Mouse (Mus musculus): ENCODE results near the gene Olfr345. TPM values are rescaled to one million over a fixed set of nuclear protein-coding genes. Genes with fewer than 3 reads are reported as not detected.

The Olfr345 gene
- polyA plus RNA-seq (2012; ENCODE audit: insufficient read depth, insufficient read length, low replicate concordance, missing spikeins), result not detected in 2 replicates

DNA sequence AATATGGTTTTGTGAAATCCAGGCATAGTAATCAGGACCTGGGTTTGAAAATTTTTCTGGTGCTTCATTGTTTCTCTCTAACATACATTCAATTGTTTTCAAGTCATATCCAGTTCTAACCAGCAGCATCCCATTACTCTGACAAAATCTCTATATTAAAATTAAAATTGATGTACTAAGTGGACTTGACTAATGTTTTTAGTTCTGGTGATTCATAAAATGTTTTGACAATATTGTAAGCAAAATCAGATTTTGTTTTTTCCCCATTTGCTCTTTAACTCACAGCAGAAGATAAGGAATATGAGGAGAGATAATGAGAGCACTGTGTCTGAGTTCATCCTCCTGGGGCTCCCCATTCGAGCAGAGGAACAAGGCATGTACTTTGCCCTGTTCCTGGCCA, at the start of gene Olfr345:
Gene Olfr345, plus strand, starts transcription at position 301 of the 400 bp plus-strand sequence.
- WGBS, result 65% methylated on average over 1 of the region's 1 CpGs
- TF ChIP-seq POLR2A (IDR thresholded peaks at IDR 0.05; ENCODE audit: insufficient read depth, low read depth, low read length) (no peak), CTCF (IDR thresholded peaks at IDR 0.05; ENCODE audit: insufficient read depth, low read depth, low read length) (no peak)
- Histone ChIP-seq H3K4me1 (ENCODE audit: control insufficient read depth, insufficient read depth, low read length) (no peaks in the 10 kb centered on the region), H3K27ac (ENCODE audit: insufficient read depth, low read depth, low read length) (no peak within 1 kb of the TSS), H3K4me3 (ENCODE audit: insufficient read depth, low read depth, low read length) (no peak within 1 kb of the TSS)

DNA sequence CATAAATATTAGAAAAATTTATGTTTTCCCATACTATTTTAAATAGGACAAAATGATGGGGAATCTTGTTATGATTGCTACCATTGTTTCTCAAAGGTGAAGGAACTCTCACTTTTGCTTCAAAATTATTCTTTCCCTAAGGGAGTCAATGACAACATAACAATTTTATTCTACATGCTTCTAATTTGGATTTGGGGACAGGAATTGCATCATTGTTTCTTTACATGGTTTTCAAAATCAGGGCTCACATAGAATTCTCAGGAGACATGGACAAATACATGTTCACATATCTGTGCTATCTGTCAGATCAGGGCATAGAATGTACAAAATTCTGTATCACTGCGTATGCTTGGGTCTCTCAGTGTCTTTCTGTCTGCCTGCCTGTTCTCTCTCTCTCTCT, 45.6 kb downstream of the Olfr345 start, which contains the start of gene Olfr346:
Gene Olfr346, plus strand, starts transcription at position 301 of the 400 bp plus-strand sequence.
- no peaks in the 10 kb centered on the region for H3K4me1 ChIP-seq (ENCODE audit: control insufficient read depth, insufficient read depth, low read length)
- WGBS, result 96% methylated on average over 1 of the region's 1 CpGs
- H3K27ac ChIP-seq (ENCODE audit: insufficient read depth, low read depth, low read length), result no peak within 1 kb of the TSS
- H3K4me3 ChIP-seq (ENCODE audit: insufficient read depth, low read depth, low read length), result no peak within 1 kb of the TSS
- TF ChIP-seq POLR2A (IDR thresholded peaks at IDR 0.05; ENCODE audit: insufficient read depth, low read depth, low read length), result no peak
- TF ChIP-seq CTCF (IDR thresholded peaks at IDR 0.05; ENCODE audit: insufficient read depth, low read depth, low read length), result no peak

Other genes with a start within 250 kb of the Olfr345 start
- gene Olfr339, start 221.1 kb upstream of the Olfr345 start, polyA plus RNA-seq (2012; ENCODE audit: insufficient read depth, insufficient read length, low replicate concordance, missing spikeins), result not detected in 2 replicates
- not detected in 2 replicates for gene Olfr340, start 187.5 kb upstream of the Olfr345 start, polyA plus RNA-seq (2012; ENCODE audit: insufficient read depth, insufficient read length, low replicate concordance, missing spikeins)
- not detected in 2 replicates for gene Olfr341, start 157.6 kb upstream of the Olfr345 start, polyA plus RNA-seq (2012; ENCODE audit: insufficient read depth, insufficient read length, low replicate concordance, missing spikeins)
- gene Olfr342, start 115.0 kb upstream of the Olfr345 start, polyA plus RNA-seq (2012; ENCODE audit: insufficient read depth, insufficient read length, low replicate concordance, missing spikeins), result not detected in 2 replicates
- not detected in 2 replicates for gene Olfr344, start 73.4 kb upstream of the Olfr345 start, polyA plus RNA-seq (2012; ENCODE audit: insufficient read depth, insufficient read length, low replicate concordance, missing spikeins)
- gene Olfr346, start 45.7 kb downstream of the Olfr345 start, polyA plus RNA-seq (2012; ENCODE audit: insufficient read depth, insufficient read length, low replicate concordance, missing spikeins), result not detected in 2 replicates
- gene Olfr347, start 91.9 kb downstream of the Olfr345 start, polyA plus RNA-seq (2012; ENCODE audit: insufficient read depth, insufficient read length, low replicate concordance, missing spikeins), result not detected in 2 replicates
- gene Olfr348, start 144.2 kb downstream of the Olfr345 start, polyA plus RNA-seq (2012; ENCODE audit: insufficient read depth, insufficient read length, low replicate concordance, missing spikeins), result not detected in 2 replicates
- gene Olfr50, start 150.5 kb downstream of the Olfr345 start, polyA plus RNA-seq (2012; ENCODE audit: insufficient read depth, insufficient read length, low replicate concordance, missing spikeins), result not detected in 2 replicates
- not detected in 2 replicates for gene Olfr3, start 177.0 kb downstream of the Olfr345 start, polyA plus RNA-seq (2012; ENCODE audit: insufficient read depth, insufficient read length, low replicate concordance, missing spikeins)
- not detected in 2 replicates for gene Olfr350, start 206.3 kb downstream of the Olfr345 start, polyA plus RNA-seq (2012; ENCODE audit: insufficient read depth, insufficient read length, low replicate concordance, missing spikeins)
- gene Olfr351, start 222.6 kb downstream of the Olfr345 start, polyA plus RNA-seq (2012; ENCODE audit: insufficient read depth, insufficient read length, low replicate concordance, missing spikeins), result not detected in 2 replicates
- gene Olfr352, start 228.4 kb downstream of the Olfr345 start, polyA plus RNA-seq (2012; ENCODE audit: insufficient read depth, insufficient read length, low replicate concordance, missing spikeins), result not detected in 2 replicates

Data from olfactory bulb, adult 2 months (tissue).